Mouse (Mus musculus): ENCODE data around the gene Ang5. TPM values are rescaled to one million over a fixed set of nuclear protein-coding genes. Genes with fewer than 3 reads are reported as not detected.
"Not testable (repeated sequence)": the region's sequence is repeated elsewhere in the genome, so short reads cannot be mapped to it uniquely, and the experiment has no call there.

The Ang5 gene
- total RNA-seq, 1 experiment, result not detected

GRCm38 (mm10) chr14:44001600-44001999 is 44.7 kb downstream of the Ang5 start:
- no peak overlapping the region for H3K4me3 ChIP-seq (ENCODE audit: insufficient read depth in 1 of 2, low read depth in 1 of 2, low read length in 2 of 2, poor library complexity in 1 of 2, severe bottlenecking in 1 of 2)
- no peaks in the 10 kb centered on the region for H3K36me3 ChIP-seq (ENCODE audit: control insufficient read depth, insufficient read depth, low read length, poor library complexity, severe bottlenecking)
- no peaks in the 10 kb centered on the region for H3K9me3 ChIP-seq (ENCODE audit: control insufficient read depth, insufficient read depth, low read depth, low read length)
- no peaks in the 10 kb centered on the region for H3K4me1 ChIP-seq (ENCODE audit: control insufficient read depth in 2 of 2, insufficient read depth in 2 of 2, low read length in 2 of 2, poor library complexity in 1 of 2)
- no peak overlapping the region for H3K27ac ChIP-seq (ENCODE audit: insufficient read depth, low read depth, low read length, poor library complexity, severe bottlenecking)
- in situ Hi-C loops (cut with MboI; ENCODE audit: low sequenced_read_pairs in 2 of 2, unreplicated experiment in 2 of 2), result no loop called here
- no peak overlapping the region for H3K9ac ChIP-seq (ENCODE audit: insufficient read depth, low read depth, low read length, poor library complexity, severe bottlenecking)
- DNase-seq (ENCODE audit: low read depth, low spot score), result no peak
- TF ChIP-seq ZC3H11A (IDR thresholded peaks at IDR 0.05; ENCODE audit: borderline replicate concordance, low read depth, low read length), result no peak
- no peak for TF ChIP-seq MAFK (IDR thresholded peaks at IDR 0.05; ENCODE audit: insufficient read depth, low read depth, low read length)
- no peak for TF ChIP-seq ZNF384 (IDR thresholded peaks at IDR 0.05; ENCODE audit: low read depth, low read length)
- no peak for TF ChIP-seq HCFC1 (IDR thresholded peaks at IDR 0.05; ENCODE audit: borderline replicate concordance, insufficient read depth, low read length)
- TF ChIP-seq CHD2 (IDR thresholded peaks at IDR 0.05; ENCODE audit: low read depth, low read length), result no peak

DNA sequence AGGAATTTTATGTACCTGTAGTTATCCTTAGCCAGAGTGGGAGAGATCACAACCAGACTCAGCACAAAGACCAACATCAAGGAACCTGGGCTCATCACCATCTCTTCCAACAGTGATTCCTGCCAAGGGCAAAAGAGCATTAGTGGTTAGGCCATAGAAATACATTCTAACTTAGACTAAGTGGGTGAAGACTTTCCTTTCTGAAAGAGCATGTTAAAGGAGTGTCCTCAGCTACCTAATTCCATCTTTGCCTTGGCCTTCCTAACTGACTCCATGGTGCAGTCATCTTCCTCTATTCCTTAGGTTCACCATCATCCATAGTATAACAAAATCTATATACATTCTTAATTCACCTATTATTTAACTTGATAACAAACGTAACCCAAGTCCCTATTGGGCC is 45.3 kb downstream of the Ang5 start, which contains the start of gene Ang6:
Gene Ang6, minus strand, starts transcription at position 101 of the 400 bp plus-strand sequence.
- no peak within 1 kb of the TSS for H3K27ac ChIP-seq (ENCODE audit: insufficient read depth, low read depth, low read length, poor library complexity, severe bottlenecking)
- TF ChIP-seq MAFK (IDR thresholded peaks at IDR 0.05; ENCODE audit: insufficient read depth, low read depth, low read length) (0 out of 2 replicates have a peak, but pooled peaks have one; percentile 47), ZC3H11A (IDR thresholded peaks at IDR 0.05; ENCODE audit: borderline replicate concordance, low read depth, low read length) (no peak), HCFC1 (IDR thresholded peaks at IDR 0.05; ENCODE audit: borderline replicate concordance, insufficient read depth, low read length) (no peak)
- no peaks in the 10 kb centered on the region for H3K36me3 ChIP-seq (ENCODE audit: control insufficient read depth, insufficient read depth, low read length, poor library complexity, severe bottlenecking)
- no peak within 1 kb of the TSS for H3K4me3 ChIP-seq (ENCODE audit: insufficient read depth in 1 of 2, low read depth in 1 of 2, low read length in 2 of 2, poor library complexity in 1 of 2, severe bottlenecking in 1 of 2)
- DNase-seq (ENCODE audit: low read depth, low spot score), result no peak
- no peak within 1 kb of the TSS for H3K9ac ChIP-seq (ENCODE audit: insufficient read depth, low read depth, low read length, poor library complexity, severe bottlenecking)
- no peaks in the 10 kb centered on the region for H3K9me3 ChIP-seq (ENCODE audit: control insufficient read depth, insufficient read depth, low read depth, low read length)
- H3K4me1 ChIP-seq (ENCODE audit: control insufficient read depth in 2 of 2, insufficient read depth in 2 of 2, low read length in 2 of 2, poor library complexity in 1 of 2), result no peaks in the 10 kb centered on the region
- in situ Hi-C loops (cut with MboI; ENCODE audit: low sequenced_read_pairs in 2 of 2, unreplicated experiment in 2 of 2), result no loop called here

- in situ Hi-C loops (cut with MboI; ENCODE audit: low sequenced_read_pairs in 2 of 2, unreplicated experiment in 2 of 2); H3K36me3 ChIP-seq (ENCODE audit: control insufficient read depth, insufficient read depth, low read length, poor library complexity, severe bottlenecking): not testable (repeated sequence)
Measured at GRCm38 (mm10) chr14:44008021-44008420, 51.2 kb downstream of the Ang5 start.

GRCm38 (mm10) chr14:44009686-44010085 is 52.8 kb downstream of the Ang5 start:
- in situ Hi-C loops (cut with MboI; ENCODE audit: low sequenced_read_pairs in 2 of 2, unreplicated experiment in 2 of 2), result not testable (repeated sequence)

More at GRCm38 (mm10) chr14:44008021-44008420, 51.2 kb downstream of the Ang5 start:
- H3K4me1 ChIP-seq (ENCODE audit: control insufficient read depth in 2 of 2, insufficient read depth in 2 of 2, low read length in 2 of 2, poor library complexity in 1 of 2); H3K9ac ChIP-seq (ENCODE audit: insufficient read depth, low read depth, low read length, poor library complexity, severe bottlenecking); H3K4me3 ChIP-seq (ENCODE audit: insufficient read depth in 1 of 2, low read depth in 1 of 2, low read length in 2 of 2, poor library complexity in 1 of 2, severe bottlenecking in 1 of 2); H3K27ac ChIP-seq (ENCODE audit: insufficient read depth, low read depth, low read length, poor library complexity, severe bottlenecking); H3K9me3 ChIP-seq (ENCODE audit: control insufficient read depth, insufficient read depth, low read depth, low read length); DNase-seq (ENCODE audit: low read depth, low spot score): not testable (repeated sequence)

More at GRCm38 (mm10) chr14:44009686-44010085, 52.8 kb downstream of the Ang5 start:
- not testable (repeated sequence) for H3K4me1 ChIP-seq (ENCODE audit: control insufficient read depth in 2 of 2, insufficient read depth in 2 of 2, low read length in 2 of 2, poor library complexity in 1 of 2); H3K9ac ChIP-seq (ENCODE audit: insufficient read depth, low read depth, low read length, poor library complexity, severe bottlenecking); H3K9me3 ChIP-seq (ENCODE audit: control insufficient read depth, insufficient read depth, low read depth, low read length); H3K36me3 ChIP-seq (ENCODE audit: control insufficient read depth, insufficient read depth, low read length, poor library complexity, severe bottlenecking); DNase-seq (ENCODE audit: low read depth, low spot score); H3K4me3 ChIP-seq (ENCODE audit: insufficient read depth in 1 of 2, low read depth in 1 of 2, low read length in 2 of 2, poor library complexity in 1 of 2, severe bottlenecking in 1 of 2); H3K27ac ChIP-seq (ENCODE audit: insufficient read depth, low read depth, low read length, poor library complexity, severe bottlenecking)

Other genes starting within 250 kb of the Ang5 start
- not detected in 2 replicates for gene Gm16506, start 229.6 kb upstream of the Ang5 start, total RNA-seq (2012; rRNA removed)
- gene Gm6526, start 209.2 kb upstream of the Ang5 start, total RNA-seq (2012; rRNA removed), result not detected in 2 replicates
- gene Gm8180, start 172.3 kb upstream of the Ang5 start, total RNA-seq (2012; rRNA removed), result not detected in 2 replicates
- not detected in 2 replicates for gene Ear1, start 81.6 kb upstream of the Ang5 start, total RNA-seq (2012; rRNA removed)
- not detected in 2 replicates for gene Ear10, start 33.5 kb upstream of the Ang5 start, total RNA-seq (2012; rRNA removed)
- 0.58 and 0.67 TPM in 2 replicates for gene Gm8113, start 31.7 kb upstream of the Ang5 start, total RNA-seq (2012; rRNA removed)
- gene Ang6, start 45.2 kb downstream of the Ang5 start, total RNA-seq (2012; rRNA removed), result not detected in 2 replicates
- gene Ear2, start 145.6 kb downstream of the Ang5 start, total RNA-seq (2012; rRNA removed), result not detected in 2 replicates
- not detected in 2 replicates for gene Gm3327, start 166.8 kb downstream of the Ang5 start, total RNA-seq (2012; rRNA removed)
- not detected in 2 replicates for gene Gm8212, start 240.6 kb downstream of the Ang5 start, total RNA-seq (2012; rRNA removed)